Mouse (Mus musculus) heart, postnatal 10 days (tissue): Measurements from ENCODE around the gene Pcf11. TPM values are rescaled to one million over a fixed set of nuclear protein-coding genes. Genes with fewer than 3 reads are reported as not detected.

Experiments
- DNase-seq, 2 experiments: peaks; one replicate each; pipeline ENCODE4 v3.0.0; 2021
- intact Hi-C: fragments of 180-260 bp; cut with DNase I; formaldehyde crosslinking; loops from one replicate; pipeline ENCODE4 v1.15.1; 2025
- total RNA-seq, 2 experiments: library from RNA; stranded (reverse); gene quantifications; 2 replicates each; pipeline ENCODE4 v1.2.3; 2021

Pcf11 gene
- 10 to 100 TPM; 28.6 to 39.2 TPM for total RNA-seq

GRCm38 (mm10) chr7:92669507-92670471 is at the start of gene Pcf11:
Pcf11 (minus strand) TSS chr7:92669934.
- peak; percentile 96 to 97 for DNase-seq
- intact Hi-C loops, result loop anchor here (1.0 to 2.0 kb wide), 3 partner anchors 23 to 109 kb away; partner anchors contain the start of gene Ccdc90b

GRCm38 (mm10) chr7:92715055-92715454 is 45.3 kb upstream of the Pcf11 start:
- intact Hi-C loops, result no loop called here
- no peak for DNase-seq

GRCm38 (mm10) chr7:92711593-92711992 is 41.9 kb upstream of the Pcf11 start:
- DNase-seq, result no peak
- intact Hi-C loops, result no loop called here

- intact Hi-C loops, result no loop called here
- no peak for DNase-seq
These were observed 39.8 kb upstream of the Pcf11 start for GRCm38 (mm10) chr7:92709573-92709972.

GRCm38 (mm10) chr7:92706711-92707110 is 37.0 kb upstream of the Pcf11 start:
- peak in 1 of 2 experiments; percentile 11 for DNase-seq
- intact Hi-C loops, result no loop called here

- intact Hi-C loops, result no loop called here
- DNase-seq, result no peak
These were observed 35.8 kb upstream of the Pcf11 start for GRCm38 (mm10) chr7:92705534-92705933.

GRCm38 (mm10) chr7:92703661-92704060 is 33.9 kb upstream of the Pcf11 start:
- intact Hi-C loops, result no loop called here
- DNase-seq, result no peak

- intact Hi-C loops, result no loop called here
- DNase-seq, result no peak
These were observed 29.0 kb upstream of the Pcf11 start for GRCm38 (mm10) chr7:92698770-92699169.

GRCm38 (mm10) chr7:92696395-92696794 is 26.7 kb upstream of the Pcf11 start:
- intact Hi-C loops, result no loop called here

GRCm38 (mm10) chr7:92689101-92689500 is 19.4 kb upstream of the Pcf11 start:
- DNase-seq, result no peak
- intact Hi-C loops, result no loop called here

More at GRCm38 (mm10) chr7:92696395-92696794, 26.7 kb upstream of the Pcf11 start:
- DNase-seq, result no peak

- intact Hi-C loops, result no loop called here
- no peak for DNase-seq
These were observed 18.6 kb upstream of the Pcf11 start for GRCm38 (mm10) chr7:92688299-92688669.

GRCm38 (mm10) chr7:92687556-92688298 is 18.0 kb upstream of the Pcf11 start:
- intact Hi-C loops, result no loop called here
- DNase-seq, result no peak

- intact Hi-C loops, result no loop called here
- no peak for DNase-seq
These were observed 7.6 kb upstream of the Pcf11 start for GRCm38 (mm10) chr7:92677346-92677745.

GRCm38 (mm10) chr7:92675131-92675530 is 5.4 kb upstream of the Pcf11 start:
- intact Hi-C loops, result no loop called here
- DNase-seq, result no peak

- peak; percentile 71 to 76 for DNase-seq
- intact Hi-C loops, result loop anchor here (1.0 to 2.0 kb wide), 3 partner anchors 22 to 108 kb away; partner anchors contain the start of gene Ccdc90b
These were observed 785 bp downstream of the Pcf11 start for GRCm38 (mm10) chr7:92668791-92669506.

GRCm38 (mm10) chr7:92666274-92666820 is 3.4 kb downstream of the Pcf11 start:
- DNase-seq, result no peak
- intact Hi-C loops, result no loop called here

GRCm38 (mm10) chr7:92658050-92658449 is 11.7 kb downstream of the Pcf11 start:
- no peak for DNase-seq
- intact Hi-C loops, result loop anchor here (2.0 kb wide), 1 partner anchor 15 kb away; no protein-coding TSS in a partner anchor

- intact Hi-C loops, result no loop called here
- DNase-seq, result no peak
These were observed 13.3 kb downstream of the Pcf11 start for GRCm38 (mm10) chr7:92656386-92656785.

GRCm38 (mm10) chr7:92653329-92653728 is 16.4 kb downstream of the Pcf11 start:
- intact Hi-C loops, result no loop called here
- no peak for DNase-seq

- no peak for DNase-seq
- intact Hi-C loops, result loop anchor here (2.0 kb wide), 1 partner anchor 21 kb away; the partner anchor contains the start of gene Pcf11
These were observed 21.9 kb downstream of the Pcf11 start for GRCm38 (mm10) chr7:92647790-92648189.
